Mouse (Mus musculus): ENCODE measurements around the gene Cbr1. TPM values are rescaled to one million over a fixed set of nuclear protein-coding genes. Genes with fewer than 3 reads are reported as not detected.
A peak's percentile ranks its signal among the peaks of the same experiment; 100 is the strongest.
"Not testable (repeated sequence)": the region's sequence is repeated elsewhere in the genome, so short reads cannot be mapped to it uniquely, and the experiment has no call there.

Gene Cbr1
- polyA plus RNA-seq, 1 experiment from 2014 or later, result 152 TPM

DNA sequence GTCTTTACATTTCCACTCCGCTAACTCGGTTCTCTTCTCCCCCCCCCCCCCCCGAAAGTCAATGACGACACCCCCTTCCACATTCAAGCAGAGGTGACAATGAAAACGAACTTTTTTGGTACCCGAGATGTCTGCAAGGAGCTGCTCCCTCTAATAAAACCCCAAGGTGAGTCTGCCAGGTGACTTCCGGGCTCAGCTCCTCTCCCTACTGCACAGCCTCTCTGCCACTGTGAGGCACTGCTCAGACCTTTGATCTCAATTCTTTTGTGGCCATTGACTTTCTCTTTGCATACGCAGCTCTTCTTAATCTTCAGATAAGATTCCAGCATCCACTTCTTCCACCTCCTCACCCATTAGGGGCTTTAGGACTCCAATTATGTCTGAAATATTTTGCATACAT is 3.1 kb downstream of the Cbr1 start:
- H3K9ac ChIP-seq (ENCODE audit: low read depth, low read length), result no peak overlapping the region
- peaks cover 3% of the 10 kb centered on the region for H3K36me3 ChIP-seq (ENCODE audit: control insufficient read depth, insufficient read depth, low read length)
- H3K27ac ChIP-seq (ENCODE audit: low read depth, low read length), result no peak overlapping the region
- peaks cover 18% of the 10 kb centered on the region for H3K4me1 ChIP-seq (ENCODE audit: control insufficient read depth, insufficient read depth, low read depth, low read length)
- H3K9me3 ChIP-seq (ENCODE audit: control insufficient read depth, low read length), result no peaks in the 10 kb centered on the region
- no peaks in the 10 kb centered on the region for H3K27me3 ChIP-seq (replicated peaks; ENCODE audit: control insufficient read depth, insufficient read depth, low read length)
- H3K4me2 ChIP-seq (ENCODE audit: low read length), result peak overlapping the region; percentile 92
- 70% methylated on average over 8 of the region's 8 CpGs for WGBS
- no peak for ATAC-seq
- H3K4me3 ChIP-seq (ENCODE audit: low read length), result peak overlapping the region; percentile 72

DNA sequence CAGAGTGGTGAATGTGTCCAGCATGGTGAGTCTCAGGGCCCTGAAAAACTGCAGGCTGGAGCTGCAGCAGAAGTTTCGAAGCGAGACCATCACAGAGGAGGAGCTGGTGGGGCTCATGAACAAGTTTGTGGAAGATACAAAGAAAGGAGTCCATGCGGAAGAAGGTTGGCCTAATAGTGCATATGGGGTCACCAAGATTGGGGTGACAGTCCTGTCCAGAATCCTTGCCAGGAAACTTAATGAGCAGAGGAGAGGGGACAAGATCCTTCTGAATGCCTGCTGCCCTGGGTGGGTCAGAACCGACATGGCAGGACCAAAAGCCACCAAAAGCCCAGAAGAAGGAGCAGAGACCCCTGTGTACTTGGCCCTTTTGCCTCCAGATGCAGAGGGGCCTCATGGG is 4.1 kb downstream of the Cbr1 start:
- Histone ChIP-seq H3K9ac (ENCODE audit: low read depth, low read length) (no peak overlapping the region), H3K4me3 (ENCODE audit: low read length) (no peak overlapping the region), H3K36me3 (ENCODE audit: control insufficient read depth, insufficient read depth, low read length) (peaks cover 3% of the 10 kb centered on the region), H3K4me1 (ENCODE audit: control insufficient read depth, insufficient read depth, low read depth, low read length) (peaks cover 11% of the 10 kb centered on the region), H3K27ac (ENCODE audit: low read depth, low read length) (no peak overlapping the region), H3K9me3 (ENCODE audit: control insufficient read depth, low read length) (no peaks in the 10 kb centered on the region), H3K27me3 (replicated peaks; ENCODE audit: control insufficient read depth, insufficient read depth, low read length) (no peaks in the 10 kb centered on the region), H3K4me2 (ENCODE audit: low read length) (no peak overlapping the region)
- no peak for ATAC-seq
- 97% methylated on average over 4 of the region's 4 CpGs for WGBS

DNA sequence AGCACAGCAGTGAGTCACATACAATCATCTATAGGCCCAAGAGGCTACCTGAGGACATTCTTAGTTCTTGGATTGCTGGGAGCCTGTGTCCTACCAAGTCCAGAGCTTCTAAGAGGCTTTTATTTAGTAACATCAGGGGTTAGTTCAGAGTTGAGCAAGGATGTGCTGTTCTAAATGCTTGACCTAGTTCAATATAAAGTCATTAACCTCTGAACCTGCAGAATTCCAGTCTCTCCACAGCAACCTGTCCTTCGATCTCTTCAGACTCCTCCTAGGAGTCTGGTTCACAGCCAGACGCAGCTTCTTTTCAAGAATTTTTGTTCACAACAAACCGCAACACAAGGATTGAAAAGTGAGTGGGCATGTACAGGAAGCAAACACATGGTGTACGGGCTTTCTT is 5.3 kb downstream of the Cbr1 start:
- ATAC-seq, result no peak
- 96% methylated on average over 4 of the region's 4 CpGs for WGBS
- H3K4me3 ChIP-seq (ENCODE audit: low read length), result no peak overlapping the region

DNA sequence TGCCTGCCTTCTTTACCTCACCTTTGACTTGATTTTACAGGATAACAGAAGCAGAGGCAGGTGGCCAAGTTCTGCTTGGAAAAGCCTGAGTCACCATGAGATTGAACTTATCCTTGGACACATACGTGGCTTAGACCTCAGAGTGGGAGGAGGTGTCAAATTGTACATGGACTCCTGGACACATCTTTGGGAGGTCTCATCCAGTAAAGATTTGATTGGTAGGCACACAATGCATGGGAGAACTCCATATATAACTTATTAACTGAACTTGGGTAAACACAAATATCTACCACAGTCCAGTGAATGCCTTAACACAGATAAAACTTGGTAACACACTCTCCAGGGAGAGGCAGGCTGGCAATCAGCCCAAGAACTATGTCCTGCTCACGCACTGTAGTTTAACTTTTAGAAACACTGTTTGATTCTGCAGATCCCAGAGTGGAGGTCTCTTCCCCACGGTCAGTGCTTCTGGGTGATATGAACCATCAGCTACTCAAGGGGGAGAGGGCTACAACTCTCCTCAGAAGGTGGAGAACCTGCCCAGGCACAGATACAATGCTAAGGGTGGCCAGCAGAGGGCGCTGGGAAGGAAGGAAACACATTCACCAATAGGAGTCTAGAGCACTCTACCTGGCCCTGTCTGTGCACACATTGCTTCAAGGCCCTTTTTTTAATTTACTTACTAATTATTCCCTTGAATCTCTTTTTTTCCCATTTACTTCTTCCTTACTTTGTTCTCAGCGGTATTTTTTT is 9.6 kb downstream of the Cbr1 start:
- H3K27me3 ChIP-seq (replicated peaks; ENCODE audit: control insufficient read depth, insufficient read depth, low read length), result no peaks in the 10 kb centered on the region
- H3K9me3 ChIP-seq (ENCODE audit: control insufficient read depth, low read length), result no peaks in the 10 kb centered on the region
- no peak overlapping the region for H3K4me3 ChIP-seq (ENCODE audit: low read length)
- H3K4me2 ChIP-seq (ENCODE audit: low read length), result no peak overlapping the region
- 45% methylated on average over 5 of the region's 5 CpGs for WGBS
- ATAC-seq, result no peak
- no peak overlapping the region for H3K27ac ChIP-seq (ENCODE audit: low read depth, low read length)
- no peak overlapping the region for H3K9ac ChIP-seq (ENCODE audit: low read depth, low read length)
- no peaks in the 10 kb centered on the region for H3K4me1 ChIP-seq (ENCODE audit: control insufficient read depth, insufficient read depth, low read depth, low read length)
- peaks cover 3% of the 10 kb centered on the region for H3K36me3 ChIP-seq (ENCODE audit: control insufficient read depth, insufficient read depth, low read length)

More for the DNA sequence above, 5.3 kb downstream of the Cbr1 start:
- Histone ChIP-seq H3K4me2 (ENCODE audit: low read length) (no peak overlapping the region), H3K9me3 (ENCODE audit: control insufficient read depth, low read length) (no peaks in the 10 kb centered on the region), H3K27ac (ENCODE audit: low read depth, low read length) (no peak overlapping the region), H3K36me3 (ENCODE audit: control insufficient read depth, insufficient read depth, low read length) (peaks cover 3% of the 10 kb centered on the region), H3K9ac (ENCODE audit: low read depth, low read length) (no peak overlapping the region), H3K4me1 (ENCODE audit: control insufficient read depth, insufficient read depth, low read depth, low read length) (peaks cover 10% of the 10 kb centered on the region), H3K27me3 (replicated peaks; ENCODE audit: control insufficient read depth, insufficient read depth, low read length) (no peaks in the 10 kb centered on the region)

DNA sequence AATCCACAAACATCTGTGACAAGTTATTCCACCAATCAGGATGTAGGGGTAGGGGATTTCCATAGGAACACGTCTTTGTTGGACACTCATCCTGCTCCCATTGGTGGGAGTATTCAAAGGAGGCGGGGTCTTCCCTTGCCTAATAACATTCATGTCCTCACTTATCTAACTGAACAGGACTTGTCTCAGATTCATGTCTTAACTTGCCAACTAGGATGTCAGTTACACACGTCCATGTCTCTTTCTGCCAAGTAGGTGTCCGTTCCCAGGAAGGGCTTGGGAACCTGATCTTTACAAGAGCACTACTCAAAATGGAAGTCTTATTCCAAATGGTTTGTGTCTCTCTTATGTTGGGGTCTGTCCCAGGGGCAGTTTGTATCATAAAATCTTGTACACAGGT is 18.1 kb downstream of the Cbr1 start:
- WGBS, result 88% methylated on average over 4 of the region's 4 CpGs
- not testable (repeated sequence) for H3K9me3 ChIP-seq (ENCODE audit: control insufficient read depth, low read length); H3K4me3 ChIP-seq (ENCODE audit: low read length); ATAC-seq; H3K4me1 ChIP-seq (ENCODE audit: control insufficient read depth, insufficient read depth, low read depth, low read length); H3K36me3 ChIP-seq (ENCODE audit: control insufficient read depth, insufficient read depth, low read length); H3K27ac ChIP-seq (ENCODE audit: low read depth, low read length); H3K9ac ChIP-seq (ENCODE audit: low read depth, low read length); H3K4me2 ChIP-seq (ENCODE audit: low read length); H3K27me3 ChIP-seq (replicated peaks; ENCODE audit: control insufficient read depth, insufficient read depth, low read length)

DNA sequence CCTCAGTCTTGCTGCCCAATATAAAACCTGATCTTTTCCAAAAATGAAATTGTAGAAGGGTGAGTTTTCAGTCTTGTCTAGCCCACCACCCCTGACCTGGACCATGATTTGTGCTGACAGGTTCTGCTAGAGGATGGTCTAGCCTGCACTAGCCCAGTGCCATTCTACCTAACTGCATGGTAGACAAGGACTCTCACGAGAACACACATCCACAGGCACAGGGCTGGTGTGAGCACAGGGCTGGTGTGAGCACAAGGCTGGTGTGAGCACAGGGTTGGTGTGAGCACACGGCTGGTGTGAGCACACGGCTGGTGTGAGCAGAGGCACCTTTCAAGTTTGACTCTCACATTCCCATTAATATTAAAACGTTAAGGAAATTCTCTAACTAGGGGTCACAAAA is 19.0 kb downstream of the Cbr1 start:
- Histone ChIP-seq H3K4me3 (ENCODE audit: low read length) (no peak overlapping the region), H3K4me1 (ENCODE audit: control insufficient read depth, insufficient read depth, low read depth, low read length) (no peaks in the 10 kb centered on the region), H3K27me3 (replicated peaks; ENCODE audit: control insufficient read depth, insufficient read depth, low read length) (no peaks in the 10 kb centered on the region), H3K4me2 (ENCODE audit: low read length) (no peak overlapping the region), H3K36me3 (ENCODE audit: control insufficient read depth, insufficient read depth, low read length) (no peaks in the 10 kb centered on the region), H3K27ac (ENCODE audit: low read depth, low read length) (no peak overlapping the region), H3K9me3 (ENCODE audit: control insufficient read depth, low read length) (no peaks in the 10 kb centered on the region), H3K9ac (ENCODE audit: low read depth, low read length) (no peak overlapping the region)
- ATAC-seq, result no peak
- 86% methylated on average over 4 of the region's 4 CpGs for WGBS

DNA sequence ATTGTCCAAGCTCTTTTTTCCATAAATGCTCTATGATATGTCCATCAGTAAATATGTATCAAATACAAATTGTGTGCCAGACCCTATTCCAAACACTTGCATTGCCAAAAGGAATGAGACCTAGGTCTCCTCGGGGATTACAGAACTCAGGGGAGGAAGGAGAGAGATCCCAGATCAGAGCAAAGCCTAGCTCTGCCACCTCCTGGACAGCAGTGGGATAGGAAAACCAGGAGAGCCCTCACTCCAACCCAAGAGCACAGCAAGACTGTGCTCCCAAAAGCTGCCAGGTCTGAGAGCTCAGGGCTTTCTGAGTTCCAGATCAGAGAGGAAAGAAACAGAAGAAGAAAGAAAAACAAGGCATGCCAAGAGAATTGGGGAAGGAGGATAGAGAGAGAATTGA is 21.1 kb downstream of the Cbr1 start:
- H3K9me3 ChIP-seq (ENCODE audit: control insufficient read depth, low read length), result no peaks in the 10 kb centered on the region
- H3K36me3 ChIP-seq (ENCODE audit: control insufficient read depth, insufficient read depth, low read length), result no peaks in the 10 kb centered on the region
- H3K4me3 ChIP-seq (ENCODE audit: low read length), result no peak overlapping the region
- WGBS, result 25% methylated on average over 1 of the region's 1 CpGs
- H3K4me1 ChIP-seq (ENCODE audit: control insufficient read depth, insufficient read depth, low read depth, low read length), result no peaks in the 10 kb centered on the region
- no peak overlapping the region for H3K27ac ChIP-seq (ENCODE audit: low read depth, low read length)
- H3K27me3 ChIP-seq (replicated peaks; ENCODE audit: control insufficient read depth, insufficient read depth, low read length), result no peaks in the 10 kb centered on the region
- no peak for ATAC-seq
- no peak overlapping the region for H3K9ac ChIP-seq (ENCODE audit: low read depth, low read length)
- no peak overlapping the region for H3K4me2 ChIP-seq (ENCODE audit: low read length)

DNA sequence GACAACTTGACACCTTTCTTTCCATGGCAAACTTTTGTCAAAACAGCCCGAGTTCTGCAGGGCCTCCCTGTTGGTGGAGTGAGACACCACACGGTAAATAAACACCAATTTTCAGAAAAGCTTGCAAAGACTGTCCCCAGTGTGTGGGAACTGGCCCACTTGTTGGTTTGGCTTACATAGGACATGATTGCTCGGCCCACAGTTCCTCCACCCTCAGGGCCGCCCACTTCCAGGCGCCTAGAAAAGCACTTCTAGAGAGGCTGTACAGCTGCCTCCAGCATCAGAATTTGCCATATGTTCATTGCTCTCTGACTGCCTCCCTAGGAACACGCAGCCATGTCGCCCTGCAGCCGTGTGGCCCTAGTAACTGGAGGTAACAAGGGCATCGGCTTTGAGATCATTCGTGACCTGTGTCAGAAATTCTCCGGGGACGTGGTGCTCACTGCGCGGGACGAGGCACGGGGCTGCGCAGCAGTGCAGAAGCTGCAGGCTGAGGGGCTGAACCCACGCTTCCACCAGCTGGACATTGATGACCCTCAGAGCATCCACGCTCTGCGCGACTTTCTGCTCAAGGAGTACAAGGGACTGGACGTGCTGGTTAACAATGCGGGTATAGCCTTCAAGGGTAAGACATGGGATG is 22.2 kb downstream of the Cbr1 start, which contains the start of gene Gm5678:
Gene Gm5678, plus strand, starts transcription at position 337 of the 640 bp plus-strand sequence.
- Histone ChIP-seq H3K4me1 (ENCODE audit: control insufficient read depth, insufficient read depth, low read depth, low read length) (no peaks in the 10 kb centered on the region), H3K27me3 (replicated peaks; ENCODE audit: control insufficient read depth, insufficient read depth, low read length) (no peaks in the 10 kb centered on the region), H3K36me3 (ENCODE audit: control insufficient read depth, insufficient read depth, low read length) (no peaks in the 10 kb centered on the region), H3K4me2 (ENCODE audit: low read length) (no peak within 1 kb of the TSS), H3K27ac (ENCODE audit: low read depth, low read length) (no peak within 1 kb of the TSS), H3K4me3 (ENCODE audit: low read length) (no peak within 1 kb of the TSS), H3K9ac (ENCODE audit: low read depth, low read length) (no peak within 1 kb of the TSS), H3K9me3 (ENCODE audit: control insufficient read depth, low read length) (no peaks in the 10 kb centered on the region)
- ATAC-seq, result no peak
- WGBS, result 83% methylated on average over 23 of the region's 23 CpGs

DNA sequence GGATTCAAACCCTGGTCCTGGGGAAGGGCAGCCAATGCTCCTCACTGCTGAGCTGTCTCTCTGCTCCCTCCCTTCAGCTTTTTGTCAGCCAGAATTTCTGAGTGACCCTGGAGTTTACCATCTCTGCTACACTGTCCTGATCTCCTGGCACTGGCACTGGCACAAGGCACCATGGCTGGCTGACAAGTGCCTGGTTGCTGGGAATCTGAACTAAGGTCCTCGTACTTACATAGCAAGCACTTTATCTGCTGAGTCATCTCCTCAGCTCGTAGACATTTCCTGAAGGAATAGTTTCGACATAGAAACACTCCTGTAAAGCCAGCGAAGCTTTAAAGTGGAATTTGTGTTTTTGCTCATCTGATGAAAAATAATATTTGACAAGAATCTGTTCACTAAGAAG is 38.4 kb downstream of the Cbr1 start:
- Histone ChIP-seq H3K27ac (ENCODE audit: low read depth, low read length) (no peak overlapping the region), H3K9me3 (ENCODE audit: control insufficient read depth, low read length) (no peaks in the 10 kb centered on the region), H3K4me1 (ENCODE audit: control insufficient read depth, insufficient read depth, low read depth, low read length) (no peaks in the 10 kb centered on the region), H3K4me2 (ENCODE audit: low read length) (no peak overlapping the region), H3K36me3 (ENCODE audit: control insufficient read depth, insufficient read depth, low read length) (no peaks in the 10 kb centered on the region), H3K4me3 (ENCODE audit: low read length) (no peak overlapping the region), H3K9ac (ENCODE audit: low read depth, low read length) (no peak overlapping the region), H3K27me3 (replicated peaks; ENCODE audit: control insufficient read depth, insufficient read depth, low read length) (no peaks in the 10 kb centered on the region)
- ATAC-seq, result no peak
- WGBS, result 78% methylated on average over 4 of the region's 4 CpGs

Data from hindbrain, embryonic 16.5 days (tissue).